Mouse (Mus musculus) pancreas, adult 10 weeks (tissue): ENCODE measurements around the gene Tnni2. TPM values are rescaled to one million over a fixed set of nuclear protein-coding genes. Genes with fewer than 3 reads are reported as not detected.

Experiments
- polyA plus RNA-seq: library from polyadenylated mRNA; stranded (reverse); fragments of 350-450 nt; fragmentation: Illumina TruSeq; extraction: RNeasy Lipid Tissue Mini Kit (QIAGEN cat#74804); gene quantifications from one replicate; pipeline ENCODE4 v1.2.3, GENCODE M21; 2015; ENCODE audit warnings: low read depth, low replicate concordance; ENCODE audit not compliant: insufficient read depth

Tnni2 gene
- polyA plus RNA-seq: not detected

GRCm38 (mm10) chr7:142441585-142441984 lies at the start of gene Tnni2:
Gene Tnni2 (plus strand): TSS chr7:142441808.

DNA sequence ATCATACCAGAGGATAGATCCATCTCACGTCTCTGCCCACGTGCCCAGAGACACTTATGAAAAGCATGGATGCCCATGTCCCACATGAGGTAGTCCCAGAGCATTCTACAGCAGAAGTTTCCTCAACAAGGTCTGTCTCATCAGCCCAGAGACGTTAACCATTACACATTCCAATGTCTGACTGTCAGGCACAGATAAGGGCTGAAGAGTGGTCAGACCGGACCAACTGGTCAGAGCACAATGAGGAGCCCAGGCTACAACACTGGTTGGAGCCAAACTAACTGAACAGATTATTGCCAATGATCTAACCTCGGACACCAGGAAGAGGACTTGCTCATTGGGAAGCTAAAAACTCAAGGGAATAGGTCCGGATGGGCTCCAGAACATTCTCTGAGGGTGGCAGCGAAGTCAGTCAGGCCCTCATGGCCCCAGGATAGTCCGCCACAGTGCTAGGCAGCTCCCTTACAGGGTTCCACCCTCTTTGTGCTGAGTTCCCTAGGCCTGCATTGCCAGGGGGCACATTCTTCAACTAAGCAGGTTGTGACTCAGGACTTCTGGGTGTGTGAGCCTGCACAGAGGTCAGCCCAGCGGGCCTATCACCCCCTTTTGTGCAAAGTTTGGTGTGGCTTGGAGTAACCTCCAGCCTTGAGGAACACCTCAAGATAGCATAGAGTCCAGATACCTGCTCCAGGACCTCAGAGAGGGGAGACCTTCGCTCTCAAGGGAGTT lies 7.3 kb upstream of the Tnni2 start, which contains the start of gene Syt8:
Gene Syt8, plus strand, starts transcription at position 714 of the 729 bp plus-strand sequence.

DNA sequence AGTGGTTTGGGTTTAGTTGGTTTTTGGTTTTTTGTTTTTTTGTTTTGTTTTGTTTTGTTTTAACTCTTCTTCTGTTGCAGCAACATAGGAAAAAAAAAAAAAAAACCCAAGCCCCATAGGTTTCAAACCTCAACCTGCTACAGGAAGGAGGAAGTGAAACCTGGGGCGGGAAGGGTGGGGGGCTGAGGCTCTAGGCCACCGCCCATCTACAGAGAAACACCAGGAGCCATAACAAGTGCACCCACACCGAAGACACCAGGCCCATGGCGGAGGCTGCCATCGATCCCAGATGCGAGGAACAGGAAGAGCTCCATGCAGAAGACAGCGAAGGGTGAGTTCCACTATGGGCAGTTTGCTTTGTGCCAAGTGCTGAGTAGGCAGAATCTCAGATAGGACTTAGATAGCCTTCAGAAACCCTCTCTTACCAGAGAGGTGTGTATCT lies 19.0 kb downstream of the Tnni2 start, which contains the start of gene Lsp1:
Gene Lsp1, plus strand, starts transcription at position 174 of the 442 bp plus-strand sequence.

Other genes with a start within 250 kb of the Tnni2 start
- not detected for gene Krtap5-3, start 240.4 kb upstream of the Tnni2 start, polyA plus RNA-seq
- gene Gm7579, start 229.9 kb upstream of the Tnni2 start, polyA plus RNA-seq: not detected
- gene Krtap5-5, start 211.8 kb upstream of the Tnni2 start, polyA plus RNA-seq: not detected
- not detected for gene Gm40460, start 200.7 kb upstream of the Tnni2 start, polyA plus RNA-seq
- not detected for gene Gm2431, start 183.5 kb upstream of the Tnni2 start, polyA plus RNA-seq
- gene Gm4559, start 167.4 kb upstream of the Tnni2 start, polyA plus RNA-seq: not detected
- not detected for gene Krtap5-1, start 144.7 kb upstream of the Tnni2 start, polyA plus RNA-seq
- gene Krtap5-4, start 138.3 kb upstream of the Tnni2 start, polyA plus RNA-seq: not detected
- not detected for gene Ifitm10, start 68.1 kb upstream of the Tnni2 start, polyA plus RNA-seq
- gene Gm49369, start 59.1 kb upstream of the Tnni2 start, polyA plus RNA-seq: not detected
- 108 TPM for gene Ctsd, start 53.8 kb upstream of the Tnni2 start, polyA plus RNA-seq
- not detected for gene Syt8, start 7.0 kb upstream of the Tnni2 start, polyA plus RNA-seq
- 26.2 TPM for gene Lsp1, start 19.0 kb downstream of the Tnni2 start, polyA plus RNA-seq
- not detected for gene Tnnt3, start 57.0 kb downstream of the Tnni2 start, polyA plus RNA-seq
- gene Mrpl23, start 90.9 kb downstream of the Tnni2 start, polyA plus RNA-seq: 17.2 TPM
- 11.9 TPM for gene Igf2, start 225.0 kb downstream of the Tnni2 start, polyA plus RNA-seq
- not detected for gene Gm49394, start 228.1 kb downstream of the Tnni2 start, polyA plus RNA-seq